Mouse (Mus musculus) MEL (cell line): ENCODE measurements around the gene Daam1.

Experiments
- NELFE ChIP-seq: IDR thresholded peaks from 2 replicates; pipeline ENCODE4 v1.6.1; 2011; ENCODE audit warnings: low read depth, low read length, improper control_type of control experiment
- ZNF384 ChIP-seq: IDR thresholded peaks from 2 replicates; pipeline ENCODE4 v1.6.1; 2012; ENCODE audit warnings: low read depth, mild to moderate bottlenecking, inconsistent platforms, low read length, improper control_type of control experiment

- no peak for TF ChIP-seq NELFE
- no peak for TF ChIP-seq ZNF384
Measured at GRCm38 (mm10) chr12:71849051-71849450, 18.2 kb downstream of the Daam1 start.
